Mouse (Mus musculus): ENCODE results near the gene Celf1.

GRCm38 (mm10) chr2:91019911-91020310, 79.7 kb downstream of the Celf1 start:
- TF ChIP-seq CTCF (IDR thresholded peaks at IDR 0.05; ENCODE audit: extremely low read depth, insufficient read length, insufficient replicate concordance, low read depth, low read length) (no peak), POLR2A (IDR thresholded peaks at IDR 0.05; ENCODE audit: low read depth, low read length) (no peak)

Measured in small intestine, adult 2 months (tissue).